Mouse (Mus musculus) spleen, adult 2 months (tissue): ENCODE measurements around the gene 3110082I17Rik.

Source experiments
- CTCF ChIP-seq: fragments of 200-500 bp; IDR thresholded peaks from 2 replicates; pipeline ENCODE4 v1.5.1; 2011; ENCODE audit warnings: mild to moderate bottlenecking, inconsistent platforms; ENCODE audit not compliant: insufficient read depth, insufficient read length, insufficient replicate concordance; ENCODE audit errors: extremely low read depth
- POLR2A ChIP-seq: fragments of 200-500 bp; IDR thresholded peaks from 2 replicates; pipeline ENCODE4 v1.6.1; 2011; ENCODE audit warnings: low read depth, low read length, inconsistent platforms

DNA sequence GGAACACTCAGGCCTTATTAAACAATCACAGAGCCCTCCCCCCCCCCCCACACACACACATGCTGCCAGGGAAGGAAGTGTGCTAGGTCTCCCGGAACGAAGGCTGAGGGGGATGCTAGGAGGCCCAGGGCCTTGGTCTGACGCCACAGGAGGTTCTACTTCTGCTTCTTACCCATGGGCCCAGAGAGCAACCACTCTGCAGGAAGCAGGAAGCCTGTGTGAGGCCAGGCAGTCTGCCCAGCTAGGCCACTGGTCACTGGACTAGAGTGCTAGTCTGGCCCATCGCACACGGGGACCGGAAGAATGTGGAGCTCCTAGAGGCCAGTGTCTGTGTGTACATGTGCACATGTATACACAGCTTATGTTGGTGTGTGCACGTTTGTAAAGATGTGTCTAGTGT, 51.8 kb downstream of the 3110082I17Rik start:
- TF ChIP-seq POLR2A (no peak), CTCF (no peak)
